Mouse (Mus musculus) kidney, adult 11 months (tissue): ENCODE results near the gene Sult1c2.
"Not testable (repeated sequence)": the region's sequence is repeated elsewhere in the genome, so short reads cannot be mapped to it uniquely, and the experiment has no call there.

Experiments
- DNase-seq: peaks from one replicate; pipeline ENCODE4 v3.0.0; 2022

Gene Sult1c2

DNA sequence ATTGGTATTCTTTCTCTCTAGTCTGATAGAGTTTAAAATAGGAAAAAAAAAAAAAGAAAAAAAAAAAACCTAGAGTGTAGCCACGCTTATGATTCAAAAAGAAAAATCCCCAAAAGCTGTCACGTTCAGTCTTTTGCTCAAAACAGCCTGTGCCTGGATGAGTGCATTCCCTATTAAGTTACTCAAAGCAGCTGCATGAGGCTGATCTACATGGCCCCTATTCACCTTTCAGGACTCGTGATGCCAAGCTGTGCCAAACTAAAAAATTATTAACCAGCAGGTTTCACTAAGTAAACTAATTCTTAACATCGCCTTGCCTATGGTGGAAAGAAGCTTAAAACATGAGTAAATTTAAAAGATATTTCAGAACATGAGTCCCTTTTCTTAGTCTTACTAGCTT is at the start of gene Sult1c2:
Gene Sult1c2 (minus strand): TSS at position 134 of the 400 bp plus-strand sequence.
- DNase-seq: peak; percentile 88

GRCm38 (mm10) chr17:53879006-53879675 is 33.0 kb upstream of the Sult1c2 start:
- DNase-seq: peak; percentile 37

DNA sequence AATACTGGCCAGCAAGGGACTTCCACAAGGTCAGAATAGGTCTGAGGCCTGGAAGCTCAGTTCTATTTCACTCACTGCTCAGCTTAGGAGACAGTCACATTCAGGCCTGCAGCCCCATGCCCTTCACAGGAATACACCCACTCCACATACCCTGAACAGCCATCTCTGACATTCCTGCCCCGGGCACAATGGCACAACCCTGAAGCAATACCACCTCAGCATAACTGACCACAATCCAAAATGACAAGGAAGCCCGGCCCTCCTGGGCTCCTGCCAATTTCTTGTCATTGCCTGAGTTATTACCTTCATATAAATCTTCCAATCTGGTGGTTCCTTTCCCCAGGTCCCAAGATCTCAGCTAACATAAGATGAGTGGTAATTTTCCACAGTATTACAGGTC is 28.3 kb upstream of the Sult1c2 start:
- peak; percentile 82 for DNase-seq

DNA sequence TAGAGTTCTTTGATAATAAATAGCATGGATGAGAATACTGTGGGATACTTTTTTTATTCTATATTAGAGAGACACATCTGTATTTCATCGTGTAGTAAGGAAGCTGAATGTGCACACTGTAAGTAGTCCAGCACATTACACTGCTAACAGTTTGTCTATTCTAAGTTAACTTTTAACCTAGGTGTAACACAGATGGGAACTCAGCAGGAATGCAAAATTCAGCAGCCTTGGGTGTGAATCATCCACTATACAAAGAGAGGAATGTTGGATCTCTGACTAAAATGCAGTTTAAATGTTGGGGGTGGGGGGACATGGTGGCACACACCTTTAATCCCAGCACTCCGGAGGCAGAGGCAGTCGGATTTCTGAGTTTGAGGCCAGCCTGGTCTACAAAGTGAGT is 26.1 kb upstream of the Sult1c2 start:
- peak; percentile 57 for DNase-seq

- no peak for DNase-seq
Observed at GRCm38 (mm10) chr17:53869931-53870330, 23.8 kb upstream of the Sult1c2 start.

DNA sequence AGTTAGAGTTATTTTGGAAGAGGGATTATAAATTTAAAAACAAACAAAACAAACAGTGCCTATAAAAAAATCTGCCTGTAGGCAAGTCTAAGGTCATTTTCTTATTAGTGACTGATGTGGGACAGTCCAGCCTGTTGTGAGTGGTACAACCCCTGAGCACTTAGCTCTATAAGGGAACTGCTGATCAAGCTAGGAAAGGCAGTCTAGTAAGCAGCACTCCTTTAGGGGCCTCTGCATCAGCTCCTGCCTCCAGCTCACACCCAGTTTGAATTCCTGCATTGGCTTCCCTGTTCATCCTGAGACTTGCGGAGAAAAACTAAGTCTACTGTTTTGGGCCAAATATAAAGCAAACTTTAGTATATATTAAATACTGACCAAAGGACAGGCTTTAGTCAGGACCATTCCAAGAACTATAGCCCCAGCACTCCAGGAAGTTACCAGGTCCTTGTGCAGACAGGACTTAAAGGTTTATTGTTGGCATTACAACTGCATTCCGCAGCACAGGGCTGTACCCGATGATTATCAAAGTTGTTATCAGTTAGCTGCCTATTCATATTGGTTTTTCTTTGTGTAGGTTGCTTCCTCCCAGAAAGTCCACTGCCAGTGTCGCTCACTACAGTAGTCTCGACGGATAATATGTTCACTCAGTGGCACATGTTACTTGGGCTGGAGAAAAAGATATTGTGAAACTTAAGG is 19.3 kb upstream of the Sult1c2 start:
- DNase-seq: no peak

DNA sequence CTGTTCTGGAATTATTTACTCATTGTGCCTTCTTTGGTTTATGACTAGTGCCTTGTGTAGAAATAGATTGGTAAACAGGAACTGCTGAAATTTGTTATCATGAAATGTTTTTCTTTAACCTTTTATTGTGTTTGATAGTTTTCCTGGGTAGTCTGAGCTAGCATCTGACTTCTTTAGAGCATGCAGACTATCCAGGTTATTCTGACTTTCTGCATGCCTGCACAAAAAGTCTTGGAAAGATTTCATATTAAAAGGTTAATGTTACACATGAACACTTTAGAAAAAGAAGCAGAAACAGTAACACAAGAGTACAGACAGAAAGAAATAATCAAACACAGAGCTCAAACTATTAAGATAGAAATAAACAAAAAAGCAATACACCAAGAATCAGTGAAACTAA is 14.4 kb upstream of the Sult1c2 start:
- DNase-seq: no peak

DNA sequence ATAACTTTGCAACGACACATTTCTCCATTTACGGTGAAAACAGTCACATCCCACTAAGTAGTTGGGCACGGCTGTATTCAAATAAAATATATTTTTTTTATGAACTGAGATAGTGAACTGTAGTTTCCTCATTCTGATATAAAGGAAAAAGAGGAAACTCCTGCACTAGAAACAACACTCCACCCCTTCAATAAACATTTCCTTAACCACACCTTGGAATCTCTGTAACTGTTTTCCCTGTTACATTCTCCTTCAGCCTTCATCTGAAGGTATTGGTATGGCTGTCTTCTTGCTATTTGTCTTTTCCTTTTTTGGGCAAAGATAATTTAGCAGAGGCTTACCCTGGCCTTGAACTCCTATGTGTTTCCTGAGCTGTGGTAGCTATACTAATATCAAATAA is 8.9 kb upstream of the Sult1c2 start:
- no peak for DNase-seq

- DNase-seq: peak; percentile 77
Observed at GRCm38 (mm10) chr17:53845796-53846195, 343 bp downstream of the Sult1c2 start.

GRCm38 (mm10) chr17:53833366-53833765 is 12.8 kb downstream of the Sult1c2 start:
- DNase-seq: peak; percentile 14

DNA sequence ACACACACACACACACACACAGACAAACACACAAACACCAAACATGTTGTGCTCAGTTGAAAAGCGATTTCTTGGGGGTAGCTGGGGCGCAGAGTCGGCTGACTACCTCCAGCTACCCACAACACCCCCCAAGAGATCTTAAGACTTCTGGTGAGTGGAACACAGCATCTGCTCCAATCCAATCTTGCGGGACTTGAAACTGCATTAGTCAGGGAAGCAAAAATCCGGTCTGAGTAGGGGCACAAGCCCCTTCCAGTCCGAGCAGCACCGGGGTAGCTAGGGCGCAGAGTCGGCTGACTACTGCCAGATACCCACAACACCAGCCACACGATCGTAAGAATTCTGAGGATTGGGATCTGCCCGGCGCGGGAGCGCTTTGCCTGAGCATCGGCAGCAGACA is 42.2 kb downstream of the Sult1c2 start:
- not testable (repeated sequence) for DNase-seq

GRCm38 (mm10) chr17:53783381-53783780 is 62.8 kb downstream of the Sult1c2 start:
- no peak for DNase-seq
